Mouse (Mus musculus) heart, adult 2 months (tissue): ENCODE results near the gene Cemip2.

Source experiments
- CTCF ChIP-seq: fragments of 200-600 bp; IDR thresholded peaks from 2 replicates; pipeline ENCODE4 v1.8.1; 2022; ENCODE audit warnings: antibody characterized with exemption, mild to moderate bottlenecking, moderate library complexity
- POLR2A ChIP-seq: fragments of 200-500 bp; IDR thresholded peaks from 2 replicates; pipeline ENCODE4 v1.6.1; 2011; ENCODE audit warnings: mild to moderate bottlenecking, low read depth, low read length, control low read depth; ENCODE audit not compliant: insufficient read depth

DNA sequence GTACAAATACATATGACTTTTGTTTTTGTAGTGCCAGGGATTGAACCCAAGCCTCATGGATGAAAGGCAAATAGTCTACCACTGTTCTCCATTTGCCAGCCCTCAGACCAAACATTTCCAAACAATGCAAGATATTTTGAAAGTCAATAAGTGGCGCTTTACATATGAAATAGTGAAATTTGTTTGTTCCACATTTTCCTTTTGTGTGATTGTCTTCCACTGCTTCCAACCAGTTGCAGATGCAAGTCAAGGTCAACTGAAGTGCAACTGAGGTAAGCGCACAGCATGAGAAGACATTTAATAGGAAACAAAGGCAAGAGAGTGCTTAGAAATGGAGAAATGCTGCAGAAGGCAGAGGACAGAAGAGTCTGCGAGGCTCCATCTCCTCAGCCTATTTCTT lies 116.7 kb downstream of the Cemip2 start:
- TF ChIP-seq CTCF (no peak), POLR2A (no peak)
